ENCODE assay signal across 9 mouse cellular contexts in the genomic region with DNA sequence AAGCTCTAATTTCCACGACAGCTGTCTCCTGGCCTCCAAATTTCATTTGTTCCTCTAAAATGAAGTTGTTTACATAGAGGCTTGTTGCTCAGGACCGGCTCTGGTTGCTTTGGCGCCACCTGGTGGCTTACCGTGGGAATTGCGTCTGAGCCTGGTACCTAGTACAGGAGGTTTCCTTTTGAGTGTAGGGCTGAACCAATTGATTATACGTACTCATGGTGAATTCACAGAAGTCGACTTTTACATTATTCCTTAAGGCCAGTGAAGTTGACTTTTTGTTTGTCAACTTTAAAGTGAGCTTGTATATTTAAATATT.
DNase-seq lines count a peak whose midpoint lies in the region; ATAC-seq and TF ChIP-seq lines count a peak whose summit lies in the region.
"Had no signal": no experiment of that assay in that cellular context is flagged by ENCODE, and none has a peak within 500 bp of the region (broad histone marks: within the 10 kb centered on the region; RNA-seq: fewer than 3 reads in every experiment).

No protein-coding gene starts in this region.

- TF ChIP-seq POLR2A in thymus, adult 2 months (IDR thresholded peaks at IDR 0.05; ENCODE audit: control insufficient read depth, extremely low read depth, insufficient read depth, low read length, poor library complexity), result no peak

- intact Hi-C loops in heart, postnatal 25 days (cut with DNase I), result loop anchor here (10.0 kb wide), 1 partner anchor 174 kb away; no protein-coding TSS in a partner anchor

- no peaks in the 10 kb centered on the region for H3K9me3 ChIP-seq in lung, embryonic 15.5 days
- H3K9me3 ChIP-seq: megakaryocyte, embryonic 14.5 days had no signal

- no peak for ATAC-seq in lung, embryonic 15.5 days (ENCODE audit: borderline replicate concordance, extremely low read depth, low FRiP score, low TSS enrichment)

- peak overlapping the region; percentile 29; the same call in 1 of the 2 replicates for H3K4me2 ChIP-seq in lung, embryonic 15.5 days

- DNase-seq in ES-CJ7 (ENCODE audit: low read depth, low spot score), result peak; percentile 65
- DNase-seq in c-Kit-negative CD71-positive TER-119-positive erythroid progenitor cells, embryonic 14.5 days (ENCODE audit: low read depth, low spot score), result peak; percentile 34
- DNase-seq in fibroblast of lung, adult 2 months (ENCODE audit: low read depth), result peak; percentile 27
- peak; percentile 22 for DNase-seq in heart, postnatal 25 days (ENCODE audit: low spot score)
- DNase-seq in large intestine, adult 2 months (ENCODE audit: low read depth, low spot score), result peak; percentile 27
- peak; percentile 53 for DNase-seq in ovary, postnatal 10 days (ENCODE audit: low spot score)
- peak; percentile 86 for DNase-seq in thymus, adult 2 months

- peak; percentile 88; the same call in 1 of the 2 replicates for TF ChIP-seq CTCF in thymus, adult 2 months (IDR thresholded peaks at IDR 0.05; ENCODE audit: borderline replicate concordance, control insufficient read depth, extremely low read depth, insufficient read depth, low read length, poor library complexity)

- WGBS in large intestine, adult 2 months, result 4% methylated on average over 7 of the region's 7 CpGs
- WGBS in lung, embryonic 15.5 days, result 3% methylated on average over 7 of the region's 7 CpGs
- 7% methylated on average over 7 of the region's 7 CpGs for WGBS in thymus, adult 2 months

- H3K4me1 ChIP-seq in lung, embryonic 15.5 days, result no peaks in the 10 kb centered on the region
- H3K4me1 ChIP-seq in thymus, adult 2 months (replicated peaks; ENCODE audit: control insufficient read depth, insufficient read depth, low read length), result no peaks in the 10 kb centered on the region

- no peaks in the 10 kb centered on the region for H3K36me3 ChIP-seq in lung, embryonic 15.5 days
- peaks cover 74% of the 10 kb centered on the region for H3K36me3 ChIP-seq in thymus, adult 2 months (ENCODE audit: control insufficient read depth, insufficient read depth, low read length)

- H3K9ac ChIP-seq in lung, embryonic 15.5 days, result no peak overlapping the region

- no peak overlapping the region for H3K27ac ChIP-seq in lung, embryonic 15.5 days
- no peak overlapping the region for H3K27ac ChIP-seq in thymus, adult 2 months (ENCODE audit: control insufficient read depth, insufficient read depth, low read length)

- H3K27me3 ChIP-seq in lung, embryonic 15.5 days, result no peaks in the 10 kb centered on the region
- no peaks in the 10 kb centered on the region for H3K27me3 ChIP-seq in thymus, adult 2 months (ENCODE audit: control insufficient read depth, insufficient read depth, low read length)
- H3K27me3 ChIP-seq: megakaryocyte, embryonic 14.5 days had no signal

- H3K4me3 ChIP-seq in lung, embryonic 15.5 days, result no peak overlapping the region
- no peak overlapping the region for H3K4me3 ChIP-seq in thymus, adult 2 months (ENCODE audit: control insufficient read depth, insufficient read depth, low read length)

Comparison
In these comparisons a context has a peak if more than half of its experiments do, and no peak if none do; other contexts are left out.
1. DNase-seq: peak in every context shown above with its lines; median percentile 86 in thymus, adult 2 months; 65 in ES-CJ7; 53 in ovary, postnatal 10 days; 34 in c-Kit-negative CD71-positive TER-119-positive erythroid progenitor cells, embryonic 14.5 days; 27 in fibroblast of lung, adult 2 months; 27 in large intestine, adult 2 months; 22 in heart, postnatal 25 days.